Mouse (Mus musculus) midbrain, embryonic 15.5 days (tissue): Measurements from ENCODE around the gene Kcng1. TPM values are rescaled to one million over a fixed set of nuclear protein-coding genes. Genes with fewer than 3 reads are reported as not detected.

Experiments used
- ATAC-seq: fragments of 200-750 bp; cut with Nextera tagmentation; replicated peaks from 2 replicates; pipeline ENCODE4 v1.8.0; 2017; ENCODE audit warnings: moderate TSS enrichment
- H3K27ac ChIP-seq: fragments of 300-500 bp; sonication (generic); 2 replicates; pipeline ENCODE4 v1.5.1; 2015; ENCODE audit warnings: mild to moderate bottlenecking, inconsistent platforms
- H3K27me3 ChIP-seq: fragments of 300-500 bp; sonication (generic); replicated peaks from 2 replicates; pipeline ENCODE4 v1.6.1; 2015; ENCODE audit warnings: inconsistent platforms
- H3K36me3 ChIP-seq: fragments of 300-500 bp; sonication (generic); replicated peaks from 2 replicates; pipeline ENCODE4 v1.6.1; 2015; ENCODE audit warnings: inconsistent platforms
- H3K4me1 ChIP-seq: fragments of 300-500 bp; sonication (generic); 2 replicates; pipeline ENCODE4 v1.6.1; 2015; ENCODE audit warnings: inconsistent platforms
- H3K4me2 ChIP-seq: fragments of 300-500 bp; sonication (generic); 2 replicates; pipeline ENCODE4 v1.6.1; 2015; ENCODE audit warnings: inconsistent platforms, mild to moderate bottlenecking, moderate library complexity
- H3K4me3 ChIP-seq: fragments of 300-500 bp; sonication (generic); 2 replicates; pipeline ENCODE4 v1.5.1; 2015; ENCODE audit warnings: mild to moderate bottlenecking, inconsistent platforms
- H3K9ac ChIP-seq: fragments of 300-500 bp; sonication (generic); 2 replicates; pipeline ENCODE4 v1.6.1; 2015; ENCODE audit warnings: mild to moderate bottlenecking, inconsistent platforms
- H3K9me3 ChIP-seq: fragments of 300-500 bp; sonication (generic); 2 replicates; pipeline ENCODE4 v1.6.1; 2016; ENCODE audit warnings: inconsistent platforms
- WGBS: fragments of 180-500 bp; shearing (Covaris S2); methylation state at CpG from one replicate; pipeline ENCODE4 v1.1.7; 2015; ENCODE audit warnings: mixed read lengths; 5-methylcytosine and 5-hydroxymethylcytosine counted together
- polyA plus RNA-seq: library from polyadenylated mRNA; unstranded; fragments of >200 nt; fragmentation: Nextera tagmentation; extraction: Ambion mirVana; gene quantifications from 2 replicates; pipeline ENCODE4 v1.2.1, GENCODE M21; 2015

The Kcng1 gene
- polyA plus RNA-seq, 1 experiment from 2014 or later: 3.5 TPM

DNA sequence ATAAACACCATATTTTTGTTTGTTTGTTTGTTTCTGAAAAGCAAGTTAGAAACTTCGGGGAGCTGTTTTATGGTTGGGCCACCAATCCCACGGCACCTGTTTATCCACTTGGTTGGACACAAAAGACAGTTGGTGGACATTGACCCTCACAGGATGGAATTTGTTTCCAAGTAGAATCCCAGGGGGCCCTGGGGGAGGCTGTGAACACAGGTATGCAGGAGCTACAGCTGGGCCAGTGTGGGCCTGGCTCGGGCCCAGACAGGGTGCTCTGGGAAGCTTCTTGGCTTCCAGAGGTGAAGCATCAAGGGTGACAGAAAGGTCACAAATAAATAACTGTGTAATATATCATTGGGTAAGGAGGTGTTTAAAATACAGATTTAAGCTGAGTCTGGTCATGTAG is 25.0 kb downstream of the Kcng1 start:
- 82% methylated on average over 3 of the region's 3 CpGs for WGBS
- no peak overlapping the region for H3K4me2 ChIP-seq
- no peak overlapping the region for H3K27ac ChIP-seq
- no peak overlapping the region for H3K4me3 ChIP-seq
- no peak overlapping the region for H3K9ac ChIP-seq
- H3K4me1 ChIP-seq: no peaks in the 10 kb centered on the region
- no peaks in the 10 kb centered on the region for H3K27me3 ChIP-seq
- no peaks in the 10 kb centered on the region for H3K36me3 ChIP-seq
- no peaks in the 10 kb centered on the region for H3K9me3 ChIP-seq
- ATAC-seq: no peak

DNA sequence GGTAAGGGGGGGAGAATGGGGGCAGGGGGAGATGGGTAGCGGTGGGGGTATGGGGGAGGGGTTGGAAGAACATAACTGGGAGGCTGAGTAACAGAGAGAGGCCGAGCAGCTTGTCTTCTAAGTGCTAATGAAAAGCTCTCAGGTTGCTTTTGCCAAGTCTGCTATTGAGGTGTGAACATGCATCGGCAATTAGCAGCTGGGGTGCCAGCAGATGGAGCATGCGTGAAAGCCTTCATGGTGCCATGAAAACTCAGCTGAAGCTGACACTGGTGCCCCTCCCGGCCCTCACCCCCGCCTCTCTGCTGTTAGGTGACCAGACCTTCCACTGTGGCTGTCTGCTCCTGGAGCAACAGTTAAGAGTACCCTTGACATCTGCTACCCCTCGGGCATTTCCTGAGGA is 27.7 kb downstream of the Kcng1 start:
- Histone ChIP-seq H3K4me3 (no peak overlapping the region), H3K9ac (no peak overlapping the region), H3K27me3 (no peaks in the 10 kb centered on the region), H3K27ac (no peak overlapping the region), H3K4me2 (no peak overlapping the region), H3K9me3 (no peaks in the 10 kb centered on the region), H3K36me3 (no peaks in the 10 kb centered on the region), H3K4me1 (no peaks in the 10 kb centered on the region)
- WGBS: 72% methylated on average over 7 of the region's 7 CpGs
- no peak for ATAC-seq

DNA sequence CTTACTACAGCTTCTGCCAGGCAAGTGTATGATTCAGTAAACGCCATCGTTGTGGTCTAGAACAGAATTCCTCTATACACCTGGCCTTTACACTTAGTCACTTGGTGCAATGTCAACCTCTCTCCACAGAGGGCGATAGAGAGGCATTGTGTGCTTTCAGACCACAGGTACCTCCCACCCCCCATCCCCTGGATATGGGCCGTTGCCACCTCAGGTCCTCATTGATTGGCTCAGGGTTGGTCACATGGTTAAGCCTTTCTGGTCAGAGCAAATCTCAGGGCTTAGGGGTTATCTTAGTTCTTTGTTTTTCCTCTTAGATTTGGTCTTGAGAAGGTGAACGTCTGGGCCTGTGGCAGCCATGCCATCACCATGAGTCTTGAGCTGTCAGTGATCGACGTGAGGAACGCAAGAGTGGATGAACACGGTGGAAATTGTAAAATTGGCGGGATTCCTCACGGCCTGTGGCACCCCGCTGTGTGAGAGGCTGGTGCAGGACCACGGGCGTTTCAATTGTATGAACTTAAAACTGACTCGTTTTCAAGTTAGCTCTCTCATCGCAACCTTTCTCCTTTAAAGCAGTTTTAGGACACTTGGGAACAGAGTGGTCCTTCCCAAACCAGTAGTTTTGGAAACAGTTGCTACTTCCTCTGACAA is 28.8 kb downstream of the Kcng1 start:
- Histone ChIP-seq H3K9me3 (no peaks in the 10 kb centered on the region), H3K4me2 (no peak overlapping the region), H3K9ac (no peak overlapping the region), H3K4me3 (no peak overlapping the region), H3K36me3 (no peaks in the 10 kb centered on the region), H3K27me3 (no peaks in the 10 kb centered on the region), H3K27ac (no peak overlapping the region), H3K4me1 (no peaks in the 10 kb centered on the region)
- 0 out of 2 replicates have a peak, but pooled peaks have one; percentile 59 for ATAC-seq
- 14% methylated on average over 16 of the region's 16 CpGs for WGBS

DNA sequence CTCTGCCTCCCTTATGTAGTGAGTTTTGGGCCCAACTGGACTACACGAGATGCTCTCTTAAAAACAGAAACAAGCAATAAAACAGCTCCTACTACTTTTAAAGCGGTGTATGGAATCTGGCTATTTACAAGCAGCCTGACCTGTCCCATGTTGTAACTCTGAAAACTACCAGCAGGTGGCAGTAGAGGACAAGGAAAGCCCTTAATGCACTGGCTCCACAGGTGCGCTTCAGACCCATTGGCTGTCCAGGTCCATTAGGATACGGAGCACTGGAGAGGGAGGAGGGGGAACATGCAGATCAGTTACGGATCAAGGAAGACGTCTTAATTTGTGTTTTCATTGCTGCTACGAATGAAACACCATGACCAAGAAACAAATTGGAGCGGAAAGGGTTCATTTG is 31.3 kb downstream of the Kcng1 start:
- Histone ChIP-seq H3K27me3 (no peaks in the 10 kb centered on the region), H3K27ac (no peak overlapping the region)

DNA sequence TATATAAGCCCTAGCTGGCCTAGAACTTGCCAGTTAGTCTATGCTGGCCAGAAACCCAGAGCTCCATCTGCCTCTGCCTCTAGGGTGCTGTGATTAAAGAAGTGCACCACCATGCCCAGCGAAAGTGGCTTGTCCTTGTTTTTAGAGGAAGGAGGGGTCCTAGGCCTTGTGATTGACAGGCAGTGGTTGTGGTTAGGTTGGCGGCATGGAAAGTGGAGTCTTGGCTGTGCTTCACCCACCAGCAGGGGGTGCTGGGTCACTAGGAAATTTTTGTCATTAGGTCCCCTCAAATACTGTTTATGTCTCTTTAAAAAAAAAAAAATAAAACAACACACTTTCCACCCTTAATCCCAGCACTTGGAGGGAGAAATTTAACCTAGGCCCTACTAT is 32.7 kb downstream of the Kcng1 start:
- no peak overlapping the region for H3K4me3 ChIP-seq
- 21% methylated on average over 2 of the region's 2 CpGs for WGBS
- no peak overlapping the region for H3K4me2 ChIP-seq
- H3K27me3 ChIP-seq: no peaks in the 10 kb centered on the region
- no peak overlapping the region for H3K27ac ChIP-seq
- H3K9me3 ChIP-seq: no peaks in the 10 kb centered on the region
- no peak overlapping the region for H3K9ac ChIP-seq
- no peaks in the 10 kb centered on the region for H3K4me1 ChIP-seq
- no peaks in the 10 kb centered on the region for H3K36me3 ChIP-seq
- ATAC-seq: no peak

More for the DNA sequence above, 31.3 kb downstream of the Kcng1 start:
- H3K4me1 ChIP-seq: no peaks in the 10 kb centered on the region
- no peak overlapping the region for H3K4me2 ChIP-seq
- 19% methylated on average over 8 of the region's 8 CpGs for WGBS
- no peak overlapping the region for H3K9ac ChIP-seq
- no peak overlapping the region for H3K4me3 ChIP-seq
- ATAC-seq: peak; percentile 65
- H3K9me3 ChIP-seq: no peaks in the 10 kb centered on the region
- no peaks in the 10 kb centered on the region for H3K36me3 ChIP-seq

DNA sequence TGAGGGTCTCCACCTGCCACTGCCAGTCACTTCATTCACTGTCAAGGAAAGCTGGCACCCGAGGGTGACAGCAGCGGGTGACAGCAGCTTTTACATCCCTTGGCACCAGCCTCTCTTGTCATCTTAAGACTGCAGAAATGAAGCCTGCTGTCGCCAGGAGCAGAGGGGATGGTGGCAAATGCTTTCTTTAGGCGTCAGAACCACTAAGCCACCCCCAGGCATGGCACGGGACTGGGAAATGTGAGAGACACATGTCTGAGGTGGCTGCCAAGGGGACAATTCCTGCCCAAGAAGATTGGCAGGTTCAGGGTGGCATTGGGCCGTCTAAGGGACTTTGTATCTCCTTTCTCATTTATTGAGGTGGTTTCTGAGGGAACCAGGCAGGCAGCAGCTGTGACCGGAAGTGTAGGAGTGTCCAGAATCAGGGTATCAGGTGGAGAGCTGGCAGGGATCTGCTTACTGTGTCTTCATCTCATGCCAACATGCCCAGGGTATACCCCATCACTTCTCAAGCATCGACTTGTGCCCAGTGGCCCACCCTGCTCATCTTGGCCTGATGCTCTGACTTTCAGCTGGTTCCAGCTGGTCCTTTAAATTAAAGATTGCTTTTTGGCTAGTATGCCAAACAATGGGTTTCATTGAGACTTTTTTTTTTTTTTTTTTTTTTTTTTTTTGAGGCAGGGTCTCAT is 33.2 kb downstream of the Kcng1 start:
- Histone ChIP-seq H3K4me1 (no peaks in the 10 kb centered on the region), H3K4me3 (no peak overlapping the region), H3K36me3 (no peaks in the 10 kb centered on the region), H3K27me3 (no peaks in the 10 kb centered on the region), H3K9ac (no peak overlapping the region), H3K27ac (no peak overlapping the region), H3K4me2 (no peak overlapping the region), H3K9me3 (no peaks in the 10 kb centered on the region)
- no peak for ATAC-seq
- 76% methylated on average over 8 of the region's 8 CpGs for WGBS

DNA sequence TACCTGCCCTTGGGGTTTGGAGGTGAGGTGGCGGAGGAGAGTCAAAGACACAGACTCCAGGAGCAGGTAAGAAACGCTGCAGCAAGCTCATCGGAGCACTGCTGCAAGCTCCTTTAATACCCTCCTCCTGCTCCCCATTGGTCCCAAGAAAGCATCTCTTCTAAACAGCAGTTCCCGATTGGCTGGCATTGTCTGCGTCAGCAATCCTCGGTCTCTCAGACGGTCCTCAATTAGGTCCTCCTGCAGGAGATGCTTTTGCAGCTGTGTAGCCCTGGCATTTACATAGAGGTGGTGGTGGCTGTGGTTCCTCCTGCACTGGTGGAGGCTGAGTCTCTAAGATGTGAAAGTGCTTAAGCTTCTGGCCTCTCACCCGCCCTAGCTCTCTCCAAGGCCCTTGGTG is 36.0 kb downstream of the Kcng1 start:
- Histone ChIP-seq H3K4me1 (no peaks in the 10 kb centered on the region), H3K9me3 (no peaks in the 10 kb centered on the region), H3K4me3 (no peak overlapping the region), H3K27me3 (no peaks in the 10 kb centered on the region), H3K36me3 (no peaks in the 10 kb centered on the region), H3K9ac (no peak overlapping the region), H3K27ac (no peak overlapping the region), H3K4me2 (no peak overlapping the region)
- no peak for ATAC-seq
- WGBS: 33% methylated on average over 8 of the region's 8 CpGs

DNA sequence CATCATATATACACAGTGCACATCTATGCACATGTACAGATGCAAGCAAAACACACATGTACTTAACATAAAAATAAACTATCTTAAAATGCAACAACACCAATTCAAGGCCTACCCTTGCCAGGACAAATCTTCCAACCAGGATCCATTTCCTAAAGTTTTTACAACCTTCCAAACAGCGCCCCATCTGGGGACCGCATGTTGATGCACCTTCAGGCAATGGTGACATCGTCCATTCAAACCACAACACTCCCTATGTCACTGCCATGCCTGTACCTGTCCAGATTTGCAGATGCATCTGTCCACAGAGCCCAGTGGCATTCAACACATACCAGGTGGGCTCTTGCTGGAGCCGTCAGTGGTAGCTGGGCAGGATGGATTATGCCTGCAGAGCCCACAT is 38.3 kb downstream of the Kcng1 start:
- ATAC-seq: no peak
- 78% methylated on average over 4 of the region's 4 CpGs for WGBS

DNA sequence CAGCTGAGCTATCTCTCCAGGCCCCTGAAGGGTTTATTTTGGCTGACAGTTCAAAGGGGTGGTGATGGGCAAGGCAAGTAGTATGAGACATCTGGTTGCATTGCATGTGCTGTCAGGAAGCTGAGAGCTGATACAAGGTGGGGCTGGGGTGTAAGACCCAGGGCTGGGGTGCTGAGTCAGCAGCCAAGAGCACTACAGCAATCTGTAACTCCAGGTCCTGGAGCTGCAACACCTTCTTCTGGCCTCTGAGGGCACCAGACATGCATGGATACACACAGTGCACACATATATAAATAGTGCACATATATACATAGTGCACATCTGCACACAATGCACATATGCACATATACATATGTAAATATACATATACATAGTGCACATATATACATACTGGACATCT is 38.7 kb downstream of the Kcng1 start:
- Histone ChIP-seq H3K4me1 (no peaks in the 10 kb centered on the region), H3K4me3 (no peak overlapping the region), H3K9me3 (no peaks in the 10 kb centered on the region), H3K27me3 (no peaks in the 10 kb centered on the region), H3K4me2 (no peak overlapping the region), H3K36me3 (no peaks in the 10 kb centered on the region), H3K27ac (no peak overlapping the region), H3K9ac (no peak overlapping the region)
- ATAC-seq: no peak

More for the DNA sequence above, 38.3 kb downstream of the Kcng1 start:
- H3K27me3 ChIP-seq: no peaks in the 10 kb centered on the region
- H3K9me3 ChIP-seq: no peaks in the 10 kb centered on the region
- H3K9ac ChIP-seq: no peak overlapping the region
- no peak overlapping the region for H3K27ac ChIP-seq
- no peak overlapping the region for H3K4me3 ChIP-seq
- no peaks in the 10 kb centered on the region for H3K36me3 ChIP-seq
- H3K4me1 ChIP-seq: no peaks in the 10 kb centered on the region
- H3K4me2 ChIP-seq: no peak overlapping the region

DNA sequence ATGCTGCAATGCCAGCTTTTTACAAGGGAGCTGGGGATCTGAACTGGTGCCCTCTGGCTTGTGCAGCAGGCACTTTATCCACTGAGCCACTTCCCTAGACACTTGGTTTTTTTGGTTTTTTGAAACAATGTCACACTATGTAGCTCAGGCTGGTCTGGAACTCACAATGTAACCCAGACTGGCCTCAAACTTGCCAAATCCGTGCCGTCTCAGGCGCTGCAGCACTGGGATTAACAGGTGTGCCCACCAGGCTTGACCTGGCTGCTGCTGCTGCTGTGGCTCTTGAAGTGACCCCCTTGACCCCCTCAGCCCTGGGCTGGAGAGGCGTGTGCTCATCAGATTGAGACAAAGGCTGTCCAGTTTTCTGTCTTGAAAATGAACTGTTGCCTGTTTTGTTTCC is 43.2 kb downstream of the Kcng1 start:
- Histone ChIP-seq H3K36me3 (0 out of 2 replicates have a peak, but pooled peaks cover 3% of the 10 kb centered on the region), H3K27me3 (no peaks in the 10 kb centered on the region), H3K9ac (no peak overlapping the region), H3K4me1 (peaks cover 4% of the 10 kb centered on the region; the same call in 1 of the 2 replicates), H3K9me3 (no peaks in the 10 kb centered on the region), H3K27ac (no peak overlapping the region), H3K4me2 (no peak overlapping the region), H3K4me3 (no peak overlapping the region)
- no peak for ATAC-seq
- 87% methylated on average over 4 of the region's 4 CpGs for WGBS

DNA sequence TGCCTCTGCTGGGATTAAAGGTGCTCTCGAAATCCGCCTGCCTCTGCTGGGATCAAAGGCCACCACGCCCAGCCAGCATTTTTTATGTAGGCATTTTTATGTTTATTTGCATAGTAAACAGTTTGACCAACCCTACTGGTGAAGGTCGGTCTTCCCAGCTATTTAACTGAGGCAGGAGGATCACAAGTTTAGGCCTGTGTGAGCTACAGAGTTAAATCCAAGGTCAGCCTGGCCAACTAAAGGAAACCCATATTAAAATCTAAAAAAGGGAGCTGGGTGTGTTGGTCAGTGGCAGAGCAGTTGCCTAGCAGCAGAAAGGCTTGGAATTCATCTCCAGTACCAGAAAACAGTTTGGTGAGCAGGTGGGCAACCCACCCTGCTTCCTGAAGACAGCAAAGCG is 48.2 kb downstream of the Kcng1 start:
- 92% methylated on average over 5 of the region's 5 CpGs for WGBS
- H3K4me3 ChIP-seq: no peak overlapping the region
- ATAC-seq: no peak
- H3K27ac ChIP-seq: no peak overlapping the region
- no peaks in the 10 kb centered on the region for H3K27me3 ChIP-seq
- H3K9ac ChIP-seq: no peak overlapping the region
- H3K9me3 ChIP-seq: no peaks in the 10 kb centered on the region
- no peak overlapping the region for H3K4me2 ChIP-seq
- H3K36me3 ChIP-seq: 0 out of 2 replicates have a peak, but pooled peaks cover 3% of the 10 kb centered on the region
- peaks cover 38% of the 10 kb centered on the region for H3K4me1 ChIP-seq

DNA sequence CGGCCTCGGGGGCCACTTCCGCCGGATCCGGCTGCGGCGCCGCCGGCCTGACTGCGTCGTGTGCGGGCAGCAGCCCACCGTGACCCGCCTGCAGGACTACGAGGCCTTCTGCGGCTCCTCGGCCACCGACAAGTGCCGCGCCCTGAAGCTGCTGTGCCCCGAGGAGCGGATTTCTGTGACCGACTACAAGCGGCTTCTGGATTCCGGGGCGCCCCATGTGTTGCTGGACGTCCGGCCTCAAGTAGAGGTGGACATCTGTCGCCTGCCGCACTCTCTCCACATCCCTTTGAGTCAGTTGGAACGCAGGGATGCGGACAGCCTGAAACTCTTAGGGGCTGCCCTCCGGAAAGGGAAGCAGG is 50.1 kb downstream of the Kcng1 start:
- ATAC-seq: peak; percentile 13; the same call in 1 of the 2 replicates
- 0 out of 2 replicates have a peak, but pooled peaks cover 7% of the 10 kb centered on the region for H3K36me3 ChIP-seq
- H3K4me1 ChIP-seq: peaks cover 46% of the 10 kb centered on the region
- H3K9me3 ChIP-seq: no peaks in the 10 kb centered on the region
- H3K4me3 ChIP-seq: peak overlapping the region; percentile 93
- peak overlapping the region; percentile 95 for H3K9ac ChIP-seq
- no peaks in the 10 kb centered on the region for H3K27me3 ChIP-seq
- H3K27ac ChIP-seq: no peak overlapping the region
- peak overlapping the region; percentile 95 for H3K4me2 ChIP-seq
- 61% methylated on average over 33 of the region's 33 CpGs for WGBS
